ENCODE assay signal across 8 mouse cellular contexts in genomic region chr1:131260309-131260656, GRCm38 (mm10). TPM values are rescaled to one million over a fixed set of nuclear protein-coding genes. Genes with fewer than 3 reads are reported as not detected.
DNase-seq lines count a peak whose midpoint lies in the region; ATAC-seq and TF ChIP-seq lines count a peak whose summit lies in the region.

No protein-coding gene starts in this region.

- no peak overlapping the region for H3K4me2 ChIP-seq in forebrain, embryonic 11.5 days (ENCODE audit: low read depth, low read length, severe bottlenecking)
- no peak overlapping the region for H3K4me2 ChIP-seq in intestine, embryonic 15.5 days (replicated peaks)
- H3K4me2 ChIP-seq in liver, postnatal 0 days (ENCODE audit: low read depth, low read length): no peak overlapping the region

- H3K9me3 ChIP-seq in forebrain, embryonic 11.5 days (ENCODE audit: control insufficient read depth, low read length): no peaks in the 10 kb centered on the region
- H3K9me3 ChIP-seq in intestine, embryonic 15.5 days: no peaks in the 10 kb centered on the region
- H3K9me3 ChIP-seq in liver, postnatal 0 days (ENCODE audit: low read length): no peaks in the 10 kb centered on the region

- H3K4me1 ChIP-seq in forebrain, embryonic 11.5 days (replicated peaks; ENCODE audit: control insufficient read depth, insufficient read depth, low read length): no peaks in the 10 kb centered on the region
- no peaks in the 10 kb centered on the region for H3K4me1 ChIP-seq in intestine, embryonic 15.5 days (replicated peaks)
- H3K4me1 ChIP-seq in liver, postnatal 0 days (ENCODE audit: insufficient read depth): no peaks in the 10 kb centered on the region

- TF ChIP-seq EP300 in liver, postnatal 0 days (IDR thresholded peaks at IDR 0.05; ENCODE audit: low read depth): no peak

- TF ChIP-seq CTCF in liver, postnatal 0 days (IDR thresholded peaks at IDR 0.05; ENCODE audit: low read depth): peak; percentile 88

- H3K4me3 ChIP-seq in forebrain, embryonic 11.5 days (ENCODE audit: low read depth, low read length): no peak overlapping the region
- H3K4me3 ChIP-seq in intestine, embryonic 15.5 days (replicated peaks): no peak overlapping the region
- no peak overlapping the region for H3K4me3 ChIP-seq in liver, postnatal 0 days (ENCODE audit: low read depth, low read length)

- H3K27ac ChIP-seq in forebrain, embryonic 11.5 days (ENCODE audit: low read depth, low read length): no peak overlapping the region
- H3K27ac ChIP-seq in intestine, embryonic 15.5 days: no peak overlapping the region
- no peak overlapping the region for H3K27ac ChIP-seq in liver, postnatal 0 days (ENCODE audit: low read depth)

- H3K9ac ChIP-seq in forebrain, embryonic 11.5 days (ENCODE audit: low read length): no peak overlapping the region
- H3K9ac ChIP-seq in intestine, embryonic 15.5 days: no peak overlapping the region
- H3K9ac ChIP-seq in liver, postnatal 0 days (replicated peaks): no peak overlapping the region

- DNase-seq in ovary, postnatal 14 days (ENCODE audit: low spot score): peak; percentile 60
- no peak for DNase-seq in ovary, adult 18-20 months (ENCODE audit: low spot score)
- peak; percentile 44 for DNase-seq in c-Kit-negative CD71-positive TER-119-positive erythroid progenitor cells, embryonic 14.5 days (ENCODE audit: low read depth, low spot score)
- peak; percentile 85 for DNase-seq in forebrain, embryonic 11.5 days (ENCODE audit: low spot score)
- peak; percentile 76 for DNase-seq in liver, postnatal 0 days
- DNase-seq in right cerebral cortex, adult 18-20 months: peak; percentile 69
- peak; percentile 79 for DNase-seq in urinary bladder, postnatal 25 days (ENCODE audit: low spot score)

- H3K27me3 ChIP-seq in forebrain, embryonic 11.5 days (ENCODE audit: control insufficient read depth, insufficient read depth, low read length): no peaks in the 10 kb centered on the region
- no peaks in the 10 kb centered on the region for H3K27me3 ChIP-seq in intestine, embryonic 15.5 days (replicated peaks)
- no peaks in the 10 kb centered on the region for H3K27me3 ChIP-seq in liver, postnatal 0 days (ENCODE audit: insufficient read depth, low read length)

- no peaks in the 10 kb centered on the region for H3K36me3 ChIP-seq in forebrain, embryonic 11.5 days (ENCODE audit: control insufficient read depth, insufficient read depth, low read length)
- H3K36me3 ChIP-seq in intestine, embryonic 15.5 days: no peaks in the 10 kb centered on the region
- H3K36me3 ChIP-seq in liver, postnatal 0 days (replicated peaks; ENCODE audit: insufficient read depth, low read length): peaks cover 19% of the 10 kb centered on the region

- ATAC-seq in forebrain, embryonic 11.5 days (replicated peaks; ENCODE audit: low FRiP score): no peak
- ATAC-seq in intestine, embryonic 15.5 days: peak; percentile 39; the same call in 1 of the 2 replicates
- ATAC-seq in liver, postnatal 0 days: no peak

- WGBS in forebrain, embryonic 11.5 days: 33% methylated on average over 10 of the region's 10 CpGs
- WGBS in intestine, embryonic 15.5 days: 29% methylated on average over 10 of the region's 10 CpGs
- WGBS in liver, postnatal 0 days (ENCODE audit: insufficient replicate concordance): 39% methylated on average over 10 of the region's 10 CpGs

RNA-seq across cellular contexts. Expression of gene Rassf5, which starts 15.2 kb away (rescaled TPM):
- polyA plus RNA-seq in forebrain, embryonic 11.5 days (2014; fragmentation: Nextera tagmentation; extraction: Ambion mirVana): 0.95 and 1.3 TPM in 2 replicates
- polyA plus RNA-seq in intestine, embryonic 15.5 days (2015; fragmentation: Nextera tagmentation; extraction: Ambion mirVana): 2.8 and 3.1 TPM in 2 replicates
- 7.7 and 8.0 TPM in 2 replicates for polyA plus RNA-seq in liver, postnatal 0 days (2015; fragmentation: Nextera tagmentation; extraction: Ambion mirVana)

RNA-seq across cellular contexts. Expression of gene Ikbke, which starts 19.1 kb away (rescaled TPM):
- polyA plus RNA-seq in forebrain, embryonic 11.5 days (2014; fragmentation: Nextera tagmentation; extraction: Ambion mirVana): 0.55 and 0.83 TPM in 2 replicates
- 7.3 and 9.6 TPM in 2 replicates for polyA plus RNA-seq in intestine, embryonic 15.5 days (2015; fragmentation: Nextera tagmentation; extraction: Ambion mirVana)
- polyA plus RNA-seq in liver, postnatal 0 days (2015; fragmentation: Nextera tagmentation; extraction: Ambion mirVana): 3.9 and 4.4 TPM in 2 replicates
